Mouse (Mus musculus) gastrocnemius, adult 2 months (tissue): ENCODE measurements around the gene Rcsd1. TPM values are rescaled to one million over a fixed set of nuclear protein-coding genes. Genes with fewer than 3 reads are reported as not detected.

Source experiments
- DNase-seq: peaks from one replicate; pipeline ENCODE4 v3.0.0; 2022
- H3K27ac ChIP-seq: fragments of 200-600 bp; 2 replicates; pipeline ENCODE4 v1.8.1; 2022; ENCODE audit warnings: mild to moderate bottlenecking
- H3K4me3 ChIP-seq: fragments of 200-600 bp; 2 replicates; pipeline ENCODE4 v1.8.1; 2022; ENCODE audit warnings: mild to moderate bottlenecking, moderate library complexity
- CTCF ChIP-seq: fragments of 200-600 bp; IDR thresholded peaks from 2 replicates; pipeline ENCODE4 v1.8.1; 2022; ENCODE audit warnings: antibody characterized with exemption, mild to moderate bottlenecking, moderate library complexity
- intact Hi-C: fragments of 180-260 bp; cut with DNase I; formaldehyde crosslinking; loops from one replicate; pipeline ENCODE4 v1.15.1; 2025
- total RNA-seq, 2 experiments: library from RNA; stranded (reverse); gene quantifications; 2 replicates each; pipeline ENCODE4 v1.2.3; 2021

Gene Rcsd1
- total RNA-seq, 2 experiments from 2014 or later = 93.3 to 95.0 TPM

DNA sequence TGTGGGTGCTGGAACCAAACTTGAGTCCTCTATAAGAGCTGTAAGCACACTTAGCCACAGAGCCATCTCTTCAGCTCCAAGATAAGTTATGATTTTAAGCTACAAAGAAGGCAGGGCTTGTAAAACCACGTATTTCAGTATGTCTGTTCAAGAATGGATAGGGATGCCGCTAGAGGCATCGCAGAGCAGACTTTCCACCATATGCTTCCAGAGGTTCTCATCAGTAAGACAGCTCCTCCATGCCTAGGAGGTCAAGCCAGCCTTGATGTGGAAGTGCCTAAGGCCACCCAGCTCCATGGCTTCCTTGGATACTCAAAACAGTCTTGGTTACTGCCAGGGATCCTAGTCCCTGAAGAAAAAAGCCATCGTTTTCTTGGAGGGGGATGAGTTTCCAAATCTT lies 64.5 kb downstream of the Rcsd1 start:
- intact Hi-C loops = no loop called here
- TF ChIP-seq CTCF = no peak
- Histone ChIP-seq H3K4me3 (no peak overlapping the region), H3K27ac (no peak overlapping the region)
- DNase-seq = no peak

GRCm38 (mm10) chr1:165643735-165644134 lies 65.8 kb downstream of the Rcsd1 start:
- H3K4me3 ChIP-seq = peak overlapping the region; percentile 95; the same call in 1 of the 2 replicates
- TF ChIP-seq CTCF = no peak
- H3K27ac ChIP-seq = no peak overlapping the region
- intact Hi-C loops = loop anchor here (5.0 kb wide), 2 partner anchors 61 to 94 kb away; no protein-coding TSS in a partner anchor
- no peak for DNase-seq

GRCm38 (mm10) chr1:165642780-165643311 lies 66.7 kb downstream of the Rcsd1 start:
- H3K27ac ChIP-seq = peak overlapping the region; percentile 97
- peak overlapping the region; percentile 95 for H3K4me3 ChIP-seq
- intact Hi-C loops = loop anchor here (5.0 kb wide), 2 partner anchors 61 to 94 kb away; no protein-coding TSS in a partner anchor
- DNase-seq = peak; percentile 68
- TF ChIP-seq CTCF = no peak

DNA sequence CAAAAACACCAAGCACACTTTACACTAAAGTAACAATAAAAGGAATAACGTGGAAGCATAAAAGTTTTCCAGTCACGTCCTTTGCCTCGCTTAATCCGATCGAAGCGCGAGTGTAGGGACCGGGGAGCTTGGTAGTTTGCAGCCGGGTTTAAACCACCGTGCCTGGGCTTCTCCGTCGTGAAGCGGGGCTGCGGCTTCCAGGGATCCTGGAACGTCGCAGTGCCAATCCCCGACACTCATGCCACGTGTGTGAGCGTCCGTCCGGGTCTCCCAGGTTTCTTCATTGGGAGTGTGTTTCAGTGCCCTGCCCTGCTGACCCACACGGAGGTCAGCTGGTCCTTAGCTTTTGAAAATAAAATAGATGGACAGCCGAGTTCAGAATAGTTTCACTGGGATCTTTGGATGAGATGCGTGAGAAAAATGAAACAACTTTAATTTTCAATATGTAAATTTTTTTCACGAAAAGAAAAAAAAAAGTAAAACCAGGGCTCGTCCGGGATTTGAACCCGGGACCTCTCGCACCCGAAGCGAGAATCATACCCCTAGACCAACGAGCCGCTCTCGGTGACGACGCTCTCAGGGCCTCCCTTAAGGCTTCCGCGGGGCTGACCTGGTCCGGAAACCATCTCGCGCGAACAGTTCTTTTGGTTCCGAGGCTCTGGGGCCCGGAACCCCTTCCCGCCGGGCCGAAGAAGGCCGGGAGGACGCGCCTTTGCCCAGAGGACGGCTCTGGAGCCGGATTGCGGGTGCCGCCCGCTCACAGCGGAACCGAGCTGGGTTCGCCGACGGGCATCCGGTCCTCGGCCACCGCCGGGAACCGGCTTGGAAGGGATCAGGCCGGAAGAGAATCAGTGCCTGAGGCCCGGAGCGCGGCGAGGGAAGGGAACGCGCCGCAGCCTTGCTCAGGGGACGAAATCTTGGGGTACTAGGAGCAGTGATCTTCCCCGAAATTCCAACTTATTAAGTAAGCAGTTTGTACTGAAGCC lies 67.5 kb downstream of the Rcsd1 start:
- TF ChIP-seq CTCF = no peak
- DNase-seq = peak; percentile 92
- Histone ChIP-seq H3K27ac (peak overlapping the region; percentile 97), H3K4me3 (peak overlapping the region; percentile 95)
- intact Hi-C loops = loop anchor here (5.0 kb wide), 2 partner anchors 60 to 95 kb away; no protein-coding TSS in a partner anchor

- intact Hi-C loops = loop anchor here (5.0 kb wide), 2 partner anchors 59 to 96 kb away; no protein-coding TSS in a partner anchor
- DNase-seq = peak; percentile 63
- peak overlapping the region; percentile 97 for H3K27ac ChIP-seq
- TF ChIP-seq CTCF = peak; percentile 83
- peak overlapping the region; percentile 95 for H3K4me3 ChIP-seq
Measured at GRCm38 (mm10) chr1:165641271-165641771, 68.2 kb downstream of the Rcsd1 start.

DNA sequence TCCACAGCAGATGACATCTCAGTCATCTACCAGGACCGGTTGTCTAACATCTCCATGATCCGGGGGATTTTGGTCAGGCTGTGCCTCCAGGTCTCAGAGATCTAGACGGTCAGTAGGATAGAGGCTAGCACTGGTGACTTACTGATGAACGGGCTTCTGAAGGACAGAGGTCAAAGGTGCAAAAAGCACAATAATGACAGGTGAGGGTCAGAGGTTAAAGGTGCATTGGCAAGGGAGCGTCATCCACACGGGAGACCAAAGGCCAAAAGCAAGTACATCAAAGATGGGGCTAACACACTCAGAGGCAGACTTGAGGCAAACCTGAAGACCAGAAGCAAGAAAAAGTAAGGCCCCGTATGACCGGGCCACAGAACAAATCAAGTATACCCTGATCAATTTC lies 73.3 kb downstream of the Rcsd1 start:
- intact Hi-C loops = no loop called here
- no peak for TF ChIP-seq CTCF
- Histone ChIP-seq H3K27ac (no peak overlapping the region), H3K4me3 (no peak overlapping the region)
- no peak for DNase-seq

- DNase-seq = no peak
- TF ChIP-seq CTCF = no peak
- intact Hi-C loops = loop anchor here (2.0 kb wide), 1 partner anchor 14 kb away; no protein-coding TSS in a partner anchor
- Histone ChIP-seq H3K27ac (peak overlapping the region; percentile 95), H3K4me3 (peak overlapping the region; percentile 89)
Measured at GRCm38 (mm10) chr1:165635055-165635897, 74.3 kb downstream of the Rcsd1 start.

- peak within 1 kb of the TSS; percentile 89 for H3K4me3 ChIP-seq
- intact Hi-C loops = loop anchor here (2.0 kb wide), 1 partner anchor 14 kb away; no protein-coding TSS in a partner anchor
- TF ChIP-seq CTCF = no peak
- peak; percentile 100 for DNase-seq
- peak within 1 kb of the TSS; percentile 95 for H3K27ac ChIP-seq
Measured at GRCm38 (mm10) chr1:165634151-165634884, 75.2 kb downstream of the Rcsd1 start, which contains the start of gene Mpzl1. Gene Mpzl1, minus strand, starts transcription at chr1:165634538.

GRCm38 (mm10) chr1:165633345-165633744 lies 76.2 kb downstream of the Rcsd1 start:
- no peak for TF ChIP-seq CTCF
- intact Hi-C loops = no loop called here
- peak overlapping the region; percentile 95 for H3K27ac ChIP-seq
- no peak for DNase-seq
- peak overlapping the region; percentile 89 for H3K4me3 ChIP-seq

GRCm38 (mm10) chr1:165631136-165631535 lies 78.4 kb downstream of the Rcsd1 start:
- intact Hi-C loops = no loop called here
- no peak for DNase-seq
- no peak for TF ChIP-seq CTCF
- H3K27ac ChIP-seq = peak overlapping the region; percentile 29; the same call in 1 of the 2 replicates
- H3K4me3 ChIP-seq = no peak overlapping the region

- no peak for TF ChIP-seq CTCF
- DNase-seq = no peak
- no peak overlapping the region for H3K27ac ChIP-seq
- H3K4me3 ChIP-seq = no peak overlapping the region
- intact Hi-C loops = no loop called here
Measured at GRCm38 (mm10) chr1:165629975-165630374, 79.6 kb downstream of the Rcsd1 start.
